Mouse (Mus musculus) inflammation-experienced regulatory T-cells, adult 6 months (primary cell): ENCODE data around the gene Gm21783. TPM values are rescaled to one million over a fixed set of nuclear protein-coding genes. Genes with fewer than 3 reads are reported as not detected.
"Not testable (repeated sequence)": the region's sequence is repeated elsewhere in the genome, so short reads cannot be mapped to it uniquely, and the experiment has no call there.

Experiments
- ATAC-seq: one replicate; pipeline ENCODE4 v1.8.0; 2017
- polyA plus RNA-seq, 3 experiments: library from polyadenylated mRNA; unstranded; fragments of 100-300 nt; shearing (Covaris generic); gene quantifications; one replicate each; pipeline ENCODE4 v1.2.1; 2017

The Gm21783 gene
- not detected for polyA plus RNA-seq

- not testable (repeated sequence) for ATAC-seq
Measured at GRCm38 (mm10) chrY:44981163-44981562, at the start of gene Gm21783. Gene Gm21783 (minus strand): TSS chrY:44981263.
